Mouse (Mus musculus) urinary bladder, postnatal 10 days (tissue): ENCODE data around the gene Cmah.

ENCODE experiments used
- DNase-seq: peaks from one replicate; pipeline ENCODE4 v3.0.0; 2022; ENCODE audit warnings: low spot score

The Cmah gene

GRCm38 (mm10) chr13:24418024-24418423 lies 90.8 kb downstream of the Cmah start:
- DNase-seq: no peak

GRCm38 (mm10) chr13:24418814-24419213 lies 91.6 kb downstream of the Cmah start:
- no peak for DNase-seq

- DNase-seq: no peak
These were observed 92.5 kb downstream of the Cmah start for GRCm38 (mm10) chr13:24419560-24420250.

GRCm38 (mm10) chr13:24421987-24422386 lies 94.8 kb downstream of the Cmah start:
- DNase-seq: no peak

GRCm38 (mm10) chr13:24430215-24430614 lies 103.0 kb downstream of the Cmah start:
- no peak for DNase-seq

GRCm38 (mm10) chr13:24431593-24431992 lies 104.4 kb downstream of the Cmah start:
- DNase-seq: no peak

GRCm38 (mm10) chr13:24442272-24442671 lies 115.1 kb downstream of the Cmah start:
- DNase-seq: no peak

GRCm38 (mm10) chr13:24443763-24444347 lies 116.7 kb downstream of the Cmah start:
- DNase-seq: no peak

- DNase-seq: no peak
These were observed 117.5 kb downstream of the Cmah start for GRCm38 (mm10) chr13:24444709-24445108.

- DNase-seq: no peak
These were observed 118.0 kb downstream of the Cmah start for GRCm38 (mm10) chr13:24445166-24445565.

GRCm38 (mm10) chr13:24446081-24446480 lies 118.9 kb downstream of the Cmah start:
- DNase-seq: no peak

GRCm38 (mm10) chr13:24447043-24447442 lies 119.8 kb downstream of the Cmah start:
- no peak for DNase-seq

- DNase-seq: no peak
These were observed 121.4 kb downstream of the Cmah start for GRCm38 (mm10) chr13:24448578-24448977.

GRCm38 (mm10) chr13:24451455-24451854 lies 124.3 kb downstream of the Cmah start:
- DNase-seq: no peak

GRCm38 (mm10) chr13:24453737-24454136 lies 126.5 kb downstream of the Cmah start:
- DNase-seq: no peak

GRCm38 (mm10) chr13:24456385-24456784 lies 129.2 kb downstream of the Cmah start:
- DNase-seq: no peak

- no peak for DNase-seq
These were observed 133.3 kb downstream of the Cmah start for GRCm38 (mm10) chr13:24460517-24460916.

GRCm38 (mm10) chr13:24463767-24464166 lies 136.6 kb downstream of the Cmah start:
- no peak for DNase-seq

- no peak for DNase-seq
These were observed 138.8 kb downstream of the Cmah start for GRCm38 (mm10) chr13:24466027-24466426.

- DNase-seq: no peak
These were observed 140.6 kb downstream of the Cmah start for GRCm38 (mm10) chr13:24467806-24468205.

GRCm38 (mm10) chr13:24477564-24477963 lies 150.4 kb downstream of the Cmah start:
- no peak for DNase-seq

GRCm38 (mm10) chr13:24479516-24479915 lies 152.3 kb downstream of the Cmah start:
- no peak for DNase-seq

- DNase-seq: no peak
These were observed 153.6 kb downstream of the Cmah start for GRCm38 (mm10) chr13:24480824-24481223.
